Mouse (Mus musculus) skeletal muscle tissue, postnatal 0 days (tissue): ENCODE data around the gene Hes5. TPM values are rescaled to one million over a fixed set of nuclear protein-coding genes. Genes with fewer than 3 reads are reported as not detected.

Source experiments
- polyA plus RNA-seq: library from polyadenylated mRNA; unstranded; fragments of >200 nt; fragmentation: Nextera tagmentation; extraction: Ambion mirVana; gene quantifications from 2 replicates; pipeline ENCODE4 v1.2.1, GENCODE M21; 2015

Hes5 gene
- polyA plus RNA-seq: not detected in 2 replicates

GRCm38 (mm10) chr4:154960690-154961225 is at the start of gene Hes5:
Hes5 (plus strand) TSS chr4:154960923.

GRCm38 (mm10) chr4:154928395-154929087 is 32.2 kb upstream of the Hes5 start, which contains the start of gene Tnfrsf14:
Tnfrsf14 (minus strand) TSS chr4:154928563.

GRCm38 (mm10) chr4:154963901-154964580 is 3.3 kb downstream of the Hes5 start, which contains the start of gene Pank4:
Pank4 (plus strand) TSS chr4:154964123.

Other genes starting within 250 kb of the Hes5 start
- 0.13 TPM in 1 of 2 replicates, not detected in the other for gene Ttc34, start 123.5 kb upstream of the Hes5 start, polyA plus RNA-seq
- gene Mmel1, start 91.3 kb upstream of the Hes5 start, polyA plus RNA-seq: 0.40 and 0.54 TPM in 2 replicates
- gene Fam213b, start 61.8 kb upstream of the Hes5 start, polyA plus RNA-seq: 138 and 161 TPM in 2 replicates
- gene Tnfrsf14, start 32.4 kb upstream of the Hes5 start, polyA plus RNA-seq: 0.68 and 0.77 TPM in 2 replicates
- gene Pank4, start 3.2 kb downstream of the Hes5 start, polyA plus RNA-seq: 20.9 and 25.5 TPM in 2 replicates
- gene Plch2, start 95.9 kb downstream of the Hes5 start, polyA plus RNA-seq: 0.51 TPM in 1 of 2 replicates, not detected in the other
- 17.0 and 17.5 TPM in 2 replicates for gene Pex10, start 106.1 kb downstream of the Hes5 start, polyA plus RNA-seq
- 103 and 130 TPM in 2 replicates for gene Rer1, start 125.5 kb downstream of the Hes5 start, polyA plus RNA-seq
- gene Morn1, start 125.7 kb downstream of the Hes5 start, polyA plus RNA-seq: 2.4 and 2.6 TPM in 2 replicates